Mouse (Mus musculus) lung, postnatal 0 days (tissue): ENCODE measurements at regions not wholly inside any gene's neighbourhood (a gene's known extent, or its start where the extent isn't known, plus 50 kb on each side); places are given as distances from the start of the nearest gene placed in this dataset.

Source experiments
- ATAC-seq: fragments of 200-750 bp; cut with Nextera tagmentation; 2 replicates; pipeline ENCODE4 v1.8.0; 2017; ENCODE audit warnings: moderate library complexity
- DNase-seq: peaks from one replicate; pipeline ENCODE4 v3.0.0-alpha.2; 2016; ENCODE audit warnings: low spot score
- H3K27ac ChIP-seq: fragments of 300-500 bp; sonication (generic); 2 replicates; pipeline ENCODE4 v1.5.1; 2014; ENCODE audit warnings: antibody characterized with exemption, mild to moderate bottlenecking, low read length, mixed read lengths
- H3K27me3 ChIP-seq: fragments of 300-500 bp; sonication (generic); replicated peaks from 2 replicates; pipeline ENCODE4 v1.6.1; 2014; ENCODE audit warnings: low read length, mixed read lengths; ENCODE audit not compliant: insufficient read depth
- H3K36me3 ChIP-seq: fragments of 300-500 bp; sonication (generic); 2 replicates; pipeline ENCODE4 v1.6.1; 2014; ENCODE audit warnings: low read length, mixed read lengths; ENCODE audit not compliant: insufficient read depth
- H3K4me1 ChIP-seq: fragments of 300-500 bp; sonication (generic); 2 replicates; pipeline ENCODE4 v1.6.1; 2014; ENCODE audit warnings: antibody characterized with exemption, low read depth, low read length, mixed read lengths; ENCODE audit not compliant: insufficient read depth
- H3K4me2 ChIP-seq: fragments of 300-500 bp; sonication (generic); replicated peaks from 2 replicates; pipeline ENCODE4 v1.6.1; 2014; ENCODE audit warnings: low read depth, mild to moderate bottlenecking, low read length, moderate library complexity, mixed read lengths
- H3K4me3 ChIP-seq: fragments of 300-500 bp; sonication (generic); 2 replicates; pipeline ENCODE4 v1.5.1; 2014; ENCODE audit warnings: low read depth, low read length
- H3K9ac ChIP-seq: fragments of 300-500 bp; sonication (generic); replicated peaks from 2 replicates; pipeline ENCODE4 v1.6.1; 2014; ENCODE audit warnings: low read depth, mild to moderate bottlenecking
- H3K9me3 ChIP-seq: fragments of 300-500 bp; sonication (generic); 2 replicates; pipeline ENCODE4 v1.6.1; 2016; ENCODE audit warnings: low read length, mixed read lengths
- CTCF ChIP-seq: IDR thresholded peaks from 2 replicates; pipeline ENCODE4 v1.5.1; 2016; ENCODE audit warnings: antibody characterized with exemption, mild to moderate bottlenecking
- EP300 ChIP-seq: IDR thresholded peaks from 2 replicates; pipeline ENCODE4 v1.6.1; 2016; ENCODE audit warnings: antibody characterized with exemption, mild to moderate bottlenecking, control low read depth
- WGBS: fragments of 180-500 bp; shearing (Covaris S2); extraction: QIAGEN DNeasy Blood & Tissue Kit; methylation state at CpG from one replicate; pipeline ENCODE4 v1.1.7; 2014; 5-methylcytosine and 5-hydroxymethylcytosine counted together

DNA sequence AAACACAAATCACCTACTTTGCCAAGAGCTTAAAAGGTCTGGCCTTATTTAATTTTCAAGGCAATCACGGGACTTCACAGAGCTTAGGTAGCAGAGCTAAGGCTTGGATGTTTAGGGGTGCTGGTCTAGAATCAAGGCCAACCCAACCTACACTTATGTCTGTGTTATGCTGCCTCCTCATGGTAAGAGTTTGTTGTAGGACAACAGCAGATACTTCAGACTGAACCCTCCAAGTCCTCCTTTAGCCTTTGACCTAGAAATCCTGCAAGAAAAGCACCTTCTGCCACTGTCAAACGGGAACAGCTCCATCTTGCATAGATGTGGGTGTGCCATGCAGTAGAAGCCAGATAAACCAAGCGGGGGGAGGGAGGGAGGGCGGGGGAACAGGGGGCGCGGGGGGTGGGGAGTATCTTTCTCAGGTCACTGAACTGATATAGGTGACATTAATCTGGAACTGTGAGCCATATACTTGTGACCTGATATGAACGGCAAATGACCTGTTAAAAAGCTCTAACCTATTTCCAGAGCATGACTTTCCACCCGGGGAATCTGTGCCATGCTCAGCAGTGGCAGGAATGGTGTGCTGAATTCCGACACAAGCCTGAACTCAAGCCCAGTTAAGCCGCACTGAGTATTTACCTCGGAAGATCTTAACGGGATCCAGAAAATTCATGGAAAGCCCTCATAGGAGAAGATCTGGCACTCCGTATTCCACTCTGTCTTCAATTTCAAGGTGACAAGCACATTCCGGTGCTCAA lies 838.3 kb downstream of the Gsdmc2 start:
- Histone ChIP-seq H3K27me3 (no peaks in the 10 kb centered on the region), H3K4me3 (no peak overlapping the region), H3K4me2 (no peak overlapping the region), H3K9me3 (no peaks in the 10 kb centered on the region), H3K36me3 (no peaks in the 10 kb centered on the region), H3K9ac (no peak overlapping the region), H3K27ac (no peak overlapping the region), H3K4me1 (no peaks in the 10 kb centered on the region)
- DNase-seq = no peak
- no peak for TF ChIP-seq EP300
- TF ChIP-seq CTCF = peak; percentile 24
- WGBS = 76% methylated on average over 14 of the region's 14 CpGs
- ATAC-seq = no peak

GRCm38 (mm10) chr15:62994691-62995090 lies 850.3 kb downstream of the Gsdmc2 start:
- WGBS = 73% methylated on average over 2 of the region's 2 CpGs
- no peak for TF ChIP-seq EP300
- DNase-seq (no peak), ATAC-seq (no peak)
- Histone ChIP-seq H3K9me3 (no peaks in the 10 kb centered on the region), H3K27ac (no peak overlapping the region), H3K9ac (no peak overlapping the region), H3K4me2 (no peak overlapping the region), H3K4me3 (no peak overlapping the region), H3K36me3 (no peaks in the 10 kb centered on the region), H3K27me3 (no peaks in the 10 kb centered on the region), H3K4me1 (no peaks in the 10 kb centered on the region)

DNA sequence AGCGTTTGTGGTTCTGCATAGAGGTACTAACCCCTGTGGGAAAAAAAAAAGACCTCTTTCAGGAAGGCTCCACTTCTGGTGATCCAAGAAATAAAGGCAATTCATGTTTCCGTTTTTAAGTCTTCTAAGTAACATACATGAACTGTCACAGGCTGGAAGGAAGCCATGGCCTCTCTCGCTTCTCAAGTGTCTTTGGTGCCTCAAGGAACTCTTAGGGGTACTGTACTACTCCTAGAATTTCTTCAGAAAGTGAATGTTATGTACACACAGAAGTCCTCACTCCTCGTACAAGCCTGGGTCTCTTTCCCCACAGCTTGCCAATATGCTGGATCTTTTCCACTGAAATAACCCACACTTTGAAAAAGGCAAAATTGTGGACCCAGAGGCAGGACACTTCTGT lies 858.1 kb downstream of the Gsdmc2 start:
- Histone ChIP-seq H3K4me2 (no peak overlapping the region), H3K9ac (no peak overlapping the region), H3K4me1 (no peaks in the 10 kb centered on the region), H3K27me3 (no peaks in the 10 kb centered on the region), H3K4me3 (no peak overlapping the region), H3K36me3 (no peaks in the 10 kb centered on the region), H3K27ac (no peak overlapping the region), H3K9me3 (no peaks in the 10 kb centered on the region)
- ATAC-seq (no peak; the same call in 1 of the 2 replicates), DNase-seq (peak; percentile 14)
- WGBS = 40% methylated on average over 4 of the region's 4 CpGs
- TF ChIP-seq CTCF (no peak), EP300 (no peak)

DNA sequence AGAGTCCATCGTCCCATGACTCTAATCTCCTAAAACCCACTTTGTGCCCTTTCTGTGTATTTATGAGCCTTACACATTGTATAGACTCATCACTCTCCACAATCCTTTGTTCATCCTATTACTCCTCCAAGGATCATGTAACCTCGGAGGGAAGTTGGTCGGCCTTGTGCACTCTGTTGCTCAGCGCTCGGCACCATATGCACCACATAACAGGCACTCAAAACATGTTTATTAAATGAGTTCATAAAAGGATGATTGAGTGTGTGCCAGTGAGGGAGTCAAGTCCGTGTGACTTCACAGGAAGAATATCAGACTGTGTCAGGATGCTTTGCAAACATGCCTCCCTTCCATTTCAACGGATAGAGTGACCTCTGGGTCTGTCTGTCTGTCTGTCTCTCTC lies 858.8 kb downstream of the Gsdmc2 start:
- peak; percentile 60 for ATAC-seq
- DNase-seq = peak; percentile 58
- H3K27me3 ChIP-seq = no peaks in the 10 kb centered on the region
- no peak overlapping the region for H3K9ac ChIP-seq
- no peak overlapping the region for H3K4me2 ChIP-seq
- H3K4me3 ChIP-seq = no peak overlapping the region
- 41% methylated on average over 7 of the region's 7 CpGs for WGBS
- no peak overlapping the region for H3K27ac ChIP-seq
- H3K9me3 ChIP-seq = no peaks in the 10 kb centered on the region
- no peaks in the 10 kb centered on the region for H3K36me3 ChIP-seq
- no peak for TF ChIP-seq EP300
- no peak for TF ChIP-seq CTCF
- no peaks in the 10 kb centered on the region for H3K4me1 ChIP-seq

GRCm38 (mm10) chr15:62970566-62970965 lies 874.4 kb downstream of the Gsdmc2 start:
- H3K4me2 ChIP-seq = no peak overlapping the region
- no peak overlapping the region for H3K27ac ChIP-seq
- no peak overlapping the region for H3K9ac ChIP-seq
- 71% methylated on average over 2 of the region's 2 CpGs for WGBS
- no peak for TF ChIP-seq CTCF
- TF ChIP-seq EP300 = no peak
- no peaks in the 10 kb centered on the region for H3K9me3 ChIP-seq
- H3K27me3 ChIP-seq = no peaks in the 10 kb centered on the region
- ATAC-seq (no peak), DNase-seq (no peak)
- H3K36me3 ChIP-seq = no peaks in the 10 kb centered on the region
- H3K4me3 ChIP-seq = no peak overlapping the region
- no peaks in the 10 kb centered on the region for H3K4me1 ChIP-seq

DNA sequence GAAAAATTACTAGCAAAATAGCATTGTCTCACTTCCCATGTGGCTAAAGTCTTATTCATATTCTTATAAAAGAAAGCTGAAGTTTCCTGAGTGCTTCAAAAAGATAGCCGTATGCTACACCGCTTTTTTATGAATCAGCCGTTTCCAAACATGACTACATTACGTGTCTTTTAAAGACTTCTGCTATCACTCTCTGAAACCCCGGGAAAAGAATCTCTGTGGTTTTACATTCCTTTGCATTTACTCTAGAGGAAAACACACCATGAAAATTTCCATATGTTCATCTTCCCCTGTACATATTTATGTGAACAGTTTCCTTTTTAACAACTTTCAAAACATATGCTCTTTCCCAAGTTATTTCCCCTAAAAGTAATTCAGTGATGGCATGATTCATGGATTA lies 882.3 kb downstream of the Gsdmc2 start:
- Histone ChIP-seq H3K27me3 (no peaks in the 10 kb centered on the region), H3K4me2 (no peak overlapping the region), H3K27ac (no peak overlapping the region), H3K4me1 (no peaks in the 10 kb centered on the region), H3K4me3 (no peak overlapping the region), H3K36me3 (no peaks in the 10 kb centered on the region), H3K9ac (no peak overlapping the region), H3K9me3 (no peaks in the 10 kb centered on the region)
- DNase-seq = peak; percentile 7
- no peak for ATAC-seq
- 67% methylated on average over 5 of the region's 5 CpGs for WGBS
- TF ChIP-seq CTCF (no peak), EP300 (no peak)

DNA sequence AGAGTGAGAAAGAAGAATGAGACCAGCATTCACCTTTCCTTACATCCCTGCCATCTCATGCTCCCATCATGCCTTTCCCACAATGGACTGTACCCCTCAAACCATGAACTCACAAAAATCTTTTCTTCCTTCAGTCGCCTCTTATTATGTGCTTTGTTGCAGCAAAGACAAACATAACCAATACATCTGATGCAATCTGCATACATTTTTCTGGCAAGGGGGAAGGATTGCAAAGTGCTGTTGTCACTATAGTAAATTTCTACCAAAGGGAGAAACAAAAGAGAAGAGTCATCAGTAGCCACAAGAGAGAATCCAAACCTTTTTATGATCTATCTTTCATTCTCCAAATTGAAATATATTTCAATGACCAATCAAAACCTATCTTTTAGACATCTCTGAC lies 884.4 kb downstream of the Gsdmc2 start:
- 76% methylated on average over 1 of the region's 1 CpGs for WGBS
- TF ChIP-seq EP300 (no peak), CTCF (no peak)
- Histone ChIP-seq H3K4me1 (no peaks in the 10 kb centered on the region), H3K4me2 (no peak overlapping the region), H3K9ac (no peak overlapping the region), H3K27ac (no peak overlapping the region), H3K36me3 (no peaks in the 10 kb centered on the region), H3K9me3 (no peaks in the 10 kb centered on the region), H3K4me3 (no peak overlapping the region), H3K27me3 (no peaks in the 10 kb centered on the region)
- DNase-seq (no peak), ATAC-seq (no peak)
